Mouse (Mus musculus) right cerebral cortex, postnatal 14 days (tissue): ENCODE measurements around the gene Clip3.

ENCODE experiments used
- DNase-seq: peaks from one replicate; pipeline ENCODE4 v3.0.0; 2022

The Clip3 gene

GRCm38 (mm10) chr7:30296816-30297215 lies 5.3 kb downstream of the Clip3 start:
- no peak for DNase-seq

- DNase-seq: no peak
Measured at GRCm38 (mm10) chr7:30297266-30297665, 5.7 kb downstream of the Clip3 start.

- DNase-seq: no peak
Measured at GRCm38 (mm10) chr7:30300914-30301313, 9.4 kb downstream of the Clip3 start.

GRCm38 (mm10) chr7:30306083-30306779 lies 14.7 kb downstream of the Clip3 start:
- DNase-seq: no peak

GRCm38 (mm10) chr7:30308076-30309005 lies 16.8 kb downstream of the Clip3 start, which contains the start of gene Alkbh6:
Gene Alkbh6, plus strand, starts transcription at chr7:30308717.
- DNase-seq: peak; percentile 91

- DNase-seq: no peak
Measured at GRCm38 (mm10) chr7:30309395-30310129, 18.0 kb downstream of the Clip3 start.

- DNase-seq: no peak
Measured at GRCm38 (mm10) chr7:30310136-30310535, 18.6 kb downstream of the Clip3 start.

- DNase-seq: no peak
Measured at GRCm38 (mm10) chr7:30313666-30314320, 22.3 kb downstream of the Clip3 start.

- DNase-seq: no peak
Measured at GRCm38 (mm10) chr7:30314721-30315155, 23.2 kb downstream of the Clip3 start, which contains the start of gene Syne4. Gene Syne4, plus strand, starts transcription at chr7:30314807.

- DNase-seq: no peak
Measured at GRCm38 (mm10) chr7:30315559-30316529, 24.3 kb downstream of the Clip3 start.

- DNase-seq: no peak
Measured at GRCm38 (mm10) chr7:30318142-30318541, 26.6 kb downstream of the Clip3 start.

GRCm38 (mm10) chr7:30320946-30321345 lies 29.4 kb downstream of the Clip3 start:
- DNase-seq: no peak

GRCm38 (mm10) chr7:30321539-30322284 lies 30.2 kb downstream of the Clip3 start, which contains the start of gene E130208F15Rik:
Gene E130208F15Rik, plus strand, starts transcription at chr7:30321740.
- peak; percentile 57 for DNase-seq

GRCm38 (mm10) chr7:30322285-30322667 lies 30.7 kb downstream of the Clip3 start:
- peak; percentile 97 for DNase-seq

- no peak for DNase-seq
Measured at GRCm38 (mm10) chr7:30322865-30323264, 31.3 kb downstream of the Clip3 start.

- no peak for DNase-seq
Measured at GRCm38 (mm10) chr7:30323795-30324194, 32.3 kb downstream of the Clip3 start, which contains the start of gene Sdhaf1. Gene Sdhaf1, minus strand, starts transcription at chr7:30323895.

- no peak for DNase-seq
Measured at GRCm38 (mm10) chr7:30324300-30324944, 32.9 kb downstream of the Clip3 start.

- no peak for DNase-seq
Measured at GRCm38 (mm10) chr7:30325364-30325763, 33.8 kb downstream of the Clip3 start.

GRCm38 (mm10) chr7:30326427-30326826 lies 34.9 kb downstream of the Clip3 start:
- no peak for DNase-seq

- DNase-seq: peak; percentile 51
Measured at GRCm38 (mm10) chr7:30327140-30327539, 35.6 kb downstream of the Clip3 start.
